Mouse (Mus musculus) ES-E14 (cell line): Measurements from ENCODE around the gene Meox1.

Experiments
- ZC3H11A ChIP-seq: IDR thresholded peaks from 2 replicates; pipeline ENCODE4 v1.6.1; 2012; ENCODE audit warnings: low read depth, mild to moderate bottlenecking, inconsistent platforms, low read length, borderline replicate concordance
- ZNF384 ChIP-seq: IDR thresholded peaks from 2 replicates; pipeline ENCODE4 v1.6.1; 2012; ENCODE audit warnings: low read depth, low read length, inconsistent platforms

DNA sequence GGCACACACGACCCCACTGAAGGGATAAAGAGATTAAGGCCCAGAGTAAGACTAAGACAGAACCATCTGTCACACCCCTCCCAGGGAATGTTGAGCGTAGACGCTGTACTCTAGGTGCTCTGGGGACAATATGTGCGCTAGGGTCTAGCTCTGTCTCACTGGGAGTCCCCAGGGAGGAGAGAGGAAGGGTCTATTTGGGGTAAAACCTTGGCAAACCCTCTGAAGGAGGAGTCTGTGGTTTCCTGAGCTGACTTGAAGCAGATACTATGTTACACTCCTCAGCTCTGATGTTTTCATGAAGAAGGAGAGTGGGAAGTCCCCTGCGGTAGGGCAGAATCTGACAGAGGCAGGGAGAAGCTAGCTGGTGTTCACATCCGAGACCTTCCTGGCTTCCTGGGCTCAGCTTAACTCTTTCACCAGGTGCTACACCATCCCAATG, 8.3 kb downstream of the Meox1 start:
- TF ChIP-seq ZC3H11A: no peak
- TF ChIP-seq ZNF384: no peak
